Mouse (Mus musculus): ENCODE data around the gene Fam241a. TPM values are rescaled to one million over a fixed set of nuclear protein-coding genes. Genes with fewer than 3 reads are reported as not detected.
A peak's percentile ranks its signal among the peaks of the same experiment; 100 is the strongest.

The Fam241a gene
- 5.8 and 6.7 TPM in 2 replicates for polyA plus RNA-seq (2014; fragmentation: Nextera tagmentation; extraction: Ambion mirVana)

DNA sequence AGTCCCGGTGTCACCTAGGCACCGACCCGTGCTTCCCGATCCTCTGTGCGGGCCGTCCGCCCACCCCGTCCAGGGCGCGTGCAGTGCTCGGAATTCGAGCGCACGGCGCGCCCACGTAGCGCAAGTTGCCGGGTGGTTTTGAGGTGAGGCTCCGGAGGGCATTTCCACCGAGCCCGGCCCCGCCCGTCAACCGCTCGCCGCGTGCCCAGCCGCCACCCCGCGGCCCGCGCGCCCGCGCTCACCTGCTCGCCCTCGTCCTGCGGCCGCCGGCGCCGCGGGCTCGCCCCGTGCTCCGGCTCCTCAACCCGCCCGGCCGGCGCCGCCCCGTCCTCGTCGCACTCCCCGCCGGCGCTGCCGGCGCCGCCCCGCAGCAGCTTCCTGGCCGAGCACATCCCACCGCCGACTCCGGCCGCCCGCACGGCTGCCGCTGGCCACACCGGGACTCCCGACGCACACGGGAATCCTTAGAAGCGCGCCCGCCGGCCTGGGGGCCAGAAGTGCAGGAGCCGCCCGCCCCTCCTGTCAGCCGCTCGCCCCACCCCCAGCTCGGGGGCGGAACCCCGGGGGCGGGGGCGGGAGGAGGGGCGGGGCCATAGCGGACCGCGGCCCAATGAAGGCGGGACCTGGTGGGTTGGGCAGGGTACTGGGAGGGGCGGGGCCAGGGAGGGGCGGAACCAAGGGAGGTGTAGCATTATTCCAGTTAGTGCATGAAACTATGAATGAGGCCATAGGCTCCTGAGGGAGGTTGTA lies at the start of gene Fam241a:
Fam241a (minus strand) TSS at position 533 of the 750 bp plus-strand sequence.
- Histone ChIP-seq H3K36me3 (ENCODE audit: control insufficient read depth, insufficient read depth, low read length) (no peaks in the 10 kb centered on the region), H3K4me3 (ENCODE audit: low read length) (peak within 1 kb of the TSS; percentile 72), H3K9me3 (ENCODE audit: control insufficient read depth, low read length) (no peaks in the 10 kb centered on the region), H3K27me3 (ENCODE audit: control insufficient read depth, insufficient read depth, low read length) (no peaks in the 10 kb centered on the region; the same call in 1 of the 2 replicates), H3K4me2 (replicated peaks; ENCODE audit: low read depth, low read length) (peak within 1 kb of the TSS; percentile 87), H3K4me1 (ENCODE audit: control insufficient read depth, insufficient read depth, low read length) (0 out of 2 replicates have a peak, but pooled peaks cover 3% of the 10 kb centered on the region), H3K9ac (ENCODE audit: low read depth, low read length) (peak within 1 kb of the TSS; percentile 68), H3K27ac (ENCODE audit: low read depth, low read length) (no peak within 1 kb of the TSS)
- ATAC-seq (ENCODE audit: low FRiP score, low TSS enrichment) = peak; percentile 97
- WGBS = under 1% methylated on average over 75 of the region's 94 CpGs

DNA sequence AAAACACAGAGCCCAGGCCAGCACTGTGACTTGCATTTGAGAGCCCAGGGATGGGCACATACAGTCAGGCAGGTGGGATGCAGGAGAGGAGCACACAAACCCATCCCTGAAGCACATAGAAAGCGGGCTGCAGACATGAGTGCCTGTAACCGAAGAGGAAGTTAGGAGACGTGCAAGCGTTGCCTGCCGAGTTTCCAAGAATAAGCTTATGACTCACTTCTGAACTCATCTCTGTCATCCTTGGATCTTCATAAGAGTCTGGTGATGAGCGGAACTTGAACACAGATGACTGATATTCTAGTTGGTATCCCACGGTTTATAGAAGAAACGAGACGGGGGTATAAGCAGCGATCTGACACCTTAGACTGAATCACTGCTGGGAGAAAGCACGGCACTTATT lies 36.3 kb upstream of the Fam241a start:
- no peak for ATAC-seq (ENCODE audit: low FRiP score, low TSS enrichment)
- Histone ChIP-seq H3K4me3 (ENCODE audit: low read length) (no peak overlapping the region), H3K27me3 (ENCODE audit: control insufficient read depth, insufficient read depth, low read length) (no peaks in the 10 kb centered on the region), H3K4me1 (ENCODE audit: control insufficient read depth, insufficient read depth, low read length) (no peaks in the 10 kb centered on the region), H3K27ac (ENCODE audit: low read depth, low read length) (no peak overlapping the region), H3K9ac (ENCODE audit: low read depth, low read length) (no peak overlapping the region), H3K9me3 (ENCODE audit: control insufficient read depth, low read length) (no peaks in the 10 kb centered on the region), H3K36me3 (ENCODE audit: control insufficient read depth, insufficient read depth, low read length) (no peaks in the 10 kb centered on the region), H3K4me2 (replicated peaks; ENCODE audit: low read depth, low read length) (no peak overlapping the region)
- 93% methylated on average over 11 of the region's 11 CpGs for WGBS

DNA sequence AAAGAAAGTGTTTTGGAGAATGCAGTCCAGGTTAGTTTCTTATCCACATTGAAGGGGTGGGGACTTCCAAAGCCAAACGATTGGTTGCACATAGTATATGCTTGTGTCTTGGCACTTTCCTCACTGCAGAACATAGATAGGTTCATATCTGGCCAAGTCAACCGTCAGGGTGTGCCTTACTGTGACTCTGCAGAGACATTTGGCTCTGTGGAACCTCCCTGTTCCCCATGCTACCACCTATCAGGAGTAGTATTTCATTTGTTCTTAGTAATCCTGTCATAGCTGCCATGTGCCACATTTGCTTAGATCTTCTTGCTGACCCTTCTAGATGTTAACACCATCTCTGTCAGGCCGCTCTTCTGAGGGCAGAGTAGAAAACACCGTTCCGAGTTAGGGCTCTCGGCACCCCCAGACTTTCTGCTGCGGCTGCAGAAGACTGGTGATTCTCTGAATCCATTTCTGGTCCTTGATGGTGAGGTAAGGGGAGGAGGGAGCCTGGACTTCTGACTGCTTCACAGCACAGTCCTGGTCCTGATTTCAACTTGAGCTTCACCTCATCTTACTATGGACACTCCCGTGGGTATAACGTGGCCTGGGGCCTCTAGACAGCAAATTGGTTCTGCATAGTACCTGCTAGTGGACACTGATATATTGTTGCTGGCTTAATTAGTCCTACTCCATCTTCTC lies 34.3 kb upstream of the Fam241a start:
- Histone ChIP-seq H3K27ac (ENCODE audit: low read depth, low read length) (no peak overlapping the region), H3K4me2 (replicated peaks; ENCODE audit: low read depth, low read length) (no peak overlapping the region), H3K9me3 (ENCODE audit: control insufficient read depth, low read length) (no peaks in the 10 kb centered on the region), H3K4me3 (ENCODE audit: low read length) (no peak overlapping the region), H3K9ac (ENCODE audit: low read depth, low read length) (no peak overlapping the region), H3K4me1 (ENCODE audit: control insufficient read depth, insufficient read depth, low read length) (no peaks in the 10 kb centered on the region), H3K36me3 (ENCODE audit: control insufficient read depth, insufficient read depth, low read length) (no peaks in the 10 kb centered on the region), H3K27me3 (ENCODE audit: control insufficient read depth, insufficient read depth, low read length) (no peaks in the 10 kb centered on the region)
- WGBS = 81% methylated on average over 9 of the region's 9 CpGs
- ATAC-seq (ENCODE audit: low FRiP score, low TSS enrichment) = no peak

DNA sequence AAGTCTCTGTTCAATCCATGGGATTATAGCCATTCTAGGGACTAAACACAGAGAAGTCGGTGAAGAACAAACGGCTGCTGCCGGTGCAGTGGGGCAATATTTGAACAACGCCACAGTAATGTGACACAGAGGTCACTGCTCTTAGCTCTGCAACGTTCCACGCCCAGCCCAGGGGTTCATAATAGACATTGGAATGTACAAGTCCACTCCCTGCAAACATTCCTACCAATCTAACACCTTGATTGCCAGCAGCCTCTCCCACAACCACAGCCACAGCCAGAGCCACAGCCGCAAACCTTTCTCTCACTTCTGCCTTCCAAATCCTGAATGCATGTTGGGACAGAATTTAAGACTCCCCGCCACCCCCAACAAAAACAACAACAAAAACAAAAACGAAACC lies 33.8 kb upstream of the Fam241a start:
- H3K9ac ChIP-seq (ENCODE audit: low read depth, low read length) = no peak overlapping the region
- no peaks in the 10 kb centered on the region for H3K9me3 ChIP-seq (ENCODE audit: control insufficient read depth, low read length)
- no peaks in the 10 kb centered on the region for H3K27me3 ChIP-seq (ENCODE audit: control insufficient read depth, insufficient read depth, low read length)
- no peak for ATAC-seq (ENCODE audit: low FRiP score, low TSS enrichment)
- H3K27ac ChIP-seq (ENCODE audit: low read depth, low read length) = no peak overlapping the region
- H3K4me1 ChIP-seq (ENCODE audit: control insufficient read depth, insufficient read depth, low read length) = no peaks in the 10 kb centered on the region
- H3K4me3 ChIP-seq (ENCODE audit: low read length) = no peak overlapping the region
- no peak overlapping the region for H3K4me2 ChIP-seq (replicated peaks; ENCODE audit: low read depth, low read length)
- 61% methylated on average over 9 of the region's 9 CpGs for WGBS
- H3K36me3 ChIP-seq (ENCODE audit: control insufficient read depth, insufficient read depth, low read length) = no peaks in the 10 kb centered on the region

DNA sequence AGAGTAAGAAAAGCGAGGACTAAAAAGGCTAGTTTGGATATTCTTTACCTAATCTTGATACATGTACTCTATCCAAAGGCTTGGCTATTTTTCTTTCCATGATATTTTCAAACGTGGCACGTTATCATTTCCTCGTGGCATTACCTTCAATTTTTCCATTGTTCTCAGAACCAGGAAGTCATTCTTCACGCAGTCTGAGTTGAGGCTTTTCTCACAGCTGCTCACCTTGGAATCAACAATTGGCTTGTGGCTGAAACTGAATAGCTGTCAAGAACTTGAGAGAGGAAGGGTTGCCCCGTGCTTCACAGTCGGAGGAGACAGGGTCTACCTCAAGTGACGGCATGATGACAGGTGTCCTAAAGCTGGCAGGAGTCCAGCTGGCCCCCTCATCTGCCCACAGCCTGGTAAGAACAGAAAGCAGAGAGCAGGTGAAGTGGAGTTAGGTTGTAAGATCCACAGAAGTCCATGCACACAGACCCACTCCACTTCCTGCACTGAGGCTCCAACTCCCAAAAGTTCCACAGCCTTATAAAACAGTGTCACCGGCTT lies 30.6 kb upstream of the Fam241a start:
- 72% methylated on average over 9 of the region's 9 CpGs for WGBS

DNA sequence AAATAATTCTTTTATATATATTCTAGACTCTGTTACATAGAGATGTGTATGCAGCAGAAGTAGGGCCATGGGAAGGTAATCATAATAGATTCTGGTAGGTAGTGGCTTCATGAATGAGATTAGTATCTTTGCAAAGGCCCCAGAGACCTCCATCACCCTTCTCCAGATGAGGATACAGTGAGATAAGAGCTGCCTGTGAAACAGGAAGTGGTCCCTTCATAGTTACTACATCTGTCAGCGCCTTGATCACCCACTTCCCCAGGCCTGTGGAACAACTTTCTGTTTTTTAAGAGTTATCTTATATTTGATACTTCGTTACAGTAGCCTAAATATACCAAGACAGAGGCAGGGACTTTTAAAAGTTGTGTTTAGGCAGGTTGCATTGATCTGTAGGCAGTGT lies 28.3 kb upstream of the Fam241a start:
- 85% methylated on average over 2 of the region's 2 CpGs for WGBS
- no peaks in the 10 kb centered on the region for H3K4me1 ChIP-seq (ENCODE audit: control insufficient read depth, insufficient read depth, low read length)
- ATAC-seq (ENCODE audit: low FRiP score, low TSS enrichment) = no peak

More for the DNA sequence above, 30.6 kb upstream of the Fam241a start:
- no peaks in the 10 kb centered on the region for H3K27me3 ChIP-seq (ENCODE audit: control insufficient read depth, insufficient read depth, low read length)
- no peak for ATAC-seq (ENCODE audit: low FRiP score, low TSS enrichment)
- H3K27ac ChIP-seq (ENCODE audit: low read depth, low read length) = no peak overlapping the region
- H3K9me3 ChIP-seq (ENCODE audit: control insufficient read depth, low read length) = no peaks in the 10 kb centered on the region
- H3K9ac ChIP-seq (ENCODE audit: low read depth, low read length) = no peak overlapping the region
- H3K4me3 ChIP-seq (ENCODE audit: low read length) = no peak overlapping the region
- H3K36me3 ChIP-seq (ENCODE audit: control insufficient read depth, insufficient read depth, low read length) = no peaks in the 10 kb centered on the region
- H3K4me2 ChIP-seq (replicated peaks; ENCODE audit: low read depth, low read length) = no peak overlapping the region
- H3K4me1 ChIP-seq (ENCODE audit: control insufficient read depth, insufficient read depth, low read length) = no peaks in the 10 kb centered on the region

DNA sequence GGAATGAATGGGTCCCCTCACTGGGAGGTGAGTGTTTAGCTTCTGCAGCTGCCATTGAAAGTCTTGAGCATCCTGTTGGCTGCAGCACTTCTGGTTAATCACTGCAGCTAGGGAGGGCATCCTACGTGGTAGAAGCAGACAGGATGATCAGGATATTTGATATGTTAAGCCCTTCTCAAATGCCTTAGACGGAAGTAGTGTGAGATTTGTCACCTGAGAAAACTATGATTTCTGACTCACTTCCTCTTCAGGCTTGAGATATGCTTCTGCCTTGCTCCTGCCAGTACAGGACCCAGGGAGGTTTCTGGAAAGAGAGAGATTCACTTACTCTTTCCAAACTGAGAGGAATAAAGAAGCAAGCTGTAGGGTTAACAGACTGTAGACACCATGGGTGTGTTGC lies 27.1 kb upstream of the Fam241a start:
- Histone ChIP-seq H3K9ac (ENCODE audit: low read depth, low read length) (no peak overlapping the region), H3K4me3 (ENCODE audit: low read length) (no peak overlapping the region), H3K36me3 (ENCODE audit: control insufficient read depth, insufficient read depth, low read length) (no peaks in the 10 kb centered on the region), H3K4me1 (ENCODE audit: control insufficient read depth, insufficient read depth, low read length) (no peaks in the 10 kb centered on the region), H3K27ac (ENCODE audit: low read depth, low read length) (no peak overlapping the region), H3K4me2 (replicated peaks; ENCODE audit: low read depth, low read length) (no peak overlapping the region), H3K27me3 (ENCODE audit: control insufficient read depth, insufficient read depth, low read length) (no peaks in the 10 kb centered on the region), H3K9me3 (ENCODE audit: control insufficient read depth, low read length) (no peaks in the 10 kb centered on the region)
- no peak for ATAC-seq (ENCODE audit: low FRiP score, low TSS enrichment)
- WGBS = 32% methylated on average over 2 of the region's 2 CpGs

More for the DNA sequence above, 28.3 kb upstream of the Fam241a start:
- H3K4me2 ChIP-seq (replicated peaks; ENCODE audit: low read depth, low read length) = no peak overlapping the region
- H3K9me3 ChIP-seq (ENCODE audit: control insufficient read depth, low read length) = no peaks in the 10 kb centered on the region
- H3K27me3 ChIP-seq (ENCODE audit: control insufficient read depth, insufficient read depth, low read length) = no peaks in the 10 kb centered on the region
- H3K9ac ChIP-seq (ENCODE audit: low read depth, low read length) = no peak overlapping the region
- H3K27ac ChIP-seq (ENCODE audit: low read depth, low read length) = no peak overlapping the region
- H3K4me3 ChIP-seq (ENCODE audit: low read length) = no peak overlapping the region
- H3K36me3 ChIP-seq (ENCODE audit: control insufficient read depth, insufficient read depth, low read length) = no peaks in the 10 kb centered on the region

DNA sequence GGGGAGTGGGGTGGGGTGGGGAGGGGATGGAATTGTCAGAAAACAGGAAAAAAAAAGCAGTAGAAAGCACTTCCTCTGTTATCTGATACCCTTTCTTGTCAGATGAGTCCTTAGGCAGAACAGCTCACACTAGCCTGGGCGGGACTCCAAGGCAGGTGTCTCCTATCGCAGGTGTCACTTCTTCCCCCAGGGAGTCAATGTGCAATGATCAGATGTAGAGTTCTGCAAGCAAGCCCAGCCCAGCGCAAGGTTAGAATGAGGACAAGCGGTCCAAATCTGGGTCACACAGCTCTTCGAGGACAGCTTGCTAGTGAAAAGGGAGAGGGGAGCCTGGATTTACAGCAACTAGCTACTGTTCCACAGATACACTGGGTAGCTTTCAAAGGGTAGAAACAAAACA lies 26.0 kb upstream of the Fam241a start:
- peak; percentile 49; the same call in 1 of the 2 replicates for ATAC-seq (ENCODE audit: low FRiP score, low TSS enrichment)
- H3K36me3 ChIP-seq (ENCODE audit: control insufficient read depth, insufficient read depth, low read length) = no peaks in the 10 kb centered on the region
- H3K4me1 ChIP-seq (ENCODE audit: control insufficient read depth, insufficient read depth, low read length) = no peaks in the 10 kb centered on the region
- H3K27me3 ChIP-seq (ENCODE audit: control insufficient read depth, insufficient read depth, low read length) = no peaks in the 10 kb centered on the region
- no peak overlapping the region for H3K4me2 ChIP-seq (replicated peaks; ENCODE audit: low read depth, low read length)
- no peaks in the 10 kb centered on the region for H3K9me3 ChIP-seq (ENCODE audit: control insufficient read depth, low read length)
- no peak overlapping the region for H3K9ac ChIP-seq (ENCODE audit: low read depth, low read length)
- no peak overlapping the region for H3K27ac ChIP-seq (ENCODE audit: low read depth, low read length)
- H3K4me3 ChIP-seq (ENCODE audit: low read length) = no peak overlapping the region
- WGBS = 47% methylated on average over 5 of the region's 5 CpGs
